Mouse (Mus musculus): ENCODE measurements around the gene Ripor3.

DNA sequence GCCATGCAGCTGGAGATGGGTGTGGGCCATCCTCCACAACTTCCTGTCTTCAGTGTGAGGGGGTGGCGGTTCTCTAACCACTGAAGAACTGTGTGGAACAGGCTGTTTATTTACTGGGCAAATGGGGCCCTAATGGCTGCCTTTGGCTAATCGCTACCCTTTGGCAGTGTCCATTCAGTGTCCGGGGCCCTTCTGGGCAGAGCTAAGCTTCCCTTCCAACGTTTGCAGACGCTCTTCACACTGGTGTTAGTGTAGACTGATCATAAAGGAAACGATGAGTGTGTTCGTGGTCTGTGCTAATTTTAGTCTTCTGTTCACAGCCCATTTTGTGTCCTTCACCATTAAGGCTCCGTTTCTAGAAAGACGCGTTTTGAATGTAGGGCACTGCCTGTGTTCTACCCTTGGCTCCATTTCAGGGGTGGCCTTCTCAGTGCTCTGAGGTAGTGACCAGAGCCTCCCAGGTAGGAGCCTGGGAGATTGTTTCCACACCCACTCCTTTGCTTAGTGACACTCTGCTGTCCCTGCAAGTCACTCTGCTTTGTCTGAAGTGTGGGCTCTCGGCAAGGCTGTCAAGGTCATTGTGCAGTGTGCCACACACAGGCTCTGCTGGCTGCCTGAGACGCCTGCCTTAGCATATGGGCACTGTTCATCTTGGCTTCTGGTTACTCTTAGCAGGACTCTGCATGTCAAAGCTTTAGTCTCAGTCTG lies 67.3 kb downstream of the Ripor3 start:
- TF ChIP-seq CTCF (IDR thresholded peaks at IDR 0.05; ENCODE audit: low read depth) (no peak), EP300 (optimal IDR thresholded peaks at IDR 0.05) (no peak)

Data from stomach, postnatal 0 days (tissue).